Mouse (Mus musculus): ENCODE data around the gene Rgs17.

Gene Rgs17

DNA sequence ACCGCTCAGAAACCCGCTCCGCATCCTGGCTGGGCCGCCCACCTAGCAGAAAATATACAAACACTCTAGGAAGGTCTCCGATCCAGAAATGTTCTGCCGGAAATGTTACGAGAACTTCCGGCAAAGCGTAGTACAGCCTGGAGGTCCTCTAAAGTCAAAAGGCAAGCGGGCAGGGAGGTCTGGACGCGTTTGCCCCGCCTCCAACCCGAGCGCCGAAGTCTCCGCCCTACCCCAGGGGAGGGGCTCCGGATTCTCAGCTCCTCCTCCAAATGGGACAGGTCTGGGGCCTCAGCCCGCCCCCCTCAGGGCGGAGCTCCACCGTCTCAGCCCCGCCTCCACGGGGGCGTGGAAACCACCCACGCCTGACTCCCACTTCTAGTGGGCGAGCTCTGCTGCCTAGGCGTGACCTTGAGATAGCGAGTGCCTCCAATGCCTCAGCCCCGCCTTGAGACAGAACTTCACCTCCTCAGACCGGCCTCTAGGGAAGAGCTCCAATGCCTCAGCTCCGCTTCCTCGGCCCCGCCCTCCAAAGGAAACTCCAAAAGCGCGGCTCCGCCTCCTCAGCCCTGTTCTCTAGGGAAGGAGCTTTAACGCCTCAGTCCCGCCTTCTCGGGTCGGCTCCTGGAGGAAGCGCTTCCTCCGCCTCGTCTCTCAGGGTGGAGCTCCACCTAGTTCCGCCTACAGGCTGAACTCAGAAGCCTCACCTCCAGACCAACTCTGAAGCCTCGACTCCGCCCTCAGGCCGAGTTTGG is 98.3 kb downstream of the Rgs17 start, which contains the start of gene Mtrf1l:
Gene Mtrf1l (minus strand): TSS at position 171 of the 752 bp plus-strand sequence.
- DNase-seq (ENCODE audit: low read depth): peak; percentile 99

DNA sequence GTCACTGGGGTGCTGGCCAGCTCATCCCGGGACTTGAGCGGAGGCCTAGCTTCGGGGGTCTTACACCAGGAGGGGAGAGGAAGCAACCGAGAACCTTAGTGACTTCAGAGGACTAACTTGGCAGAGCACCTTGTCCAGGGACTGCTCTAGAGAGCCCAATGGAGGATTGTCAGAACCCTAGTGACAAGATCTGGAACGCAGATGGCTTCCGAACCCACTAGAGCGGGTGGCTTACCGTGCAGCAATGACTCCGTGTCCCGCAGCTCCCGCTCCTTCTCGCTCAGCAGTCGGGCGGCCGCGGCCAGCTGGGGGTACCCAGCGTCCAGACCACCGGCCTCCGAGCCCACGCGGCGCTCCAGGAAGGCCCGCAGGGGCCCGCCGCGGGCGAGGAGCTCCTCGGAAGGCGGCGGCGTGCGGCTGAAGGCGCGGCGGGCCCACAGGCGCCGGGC is 98.9 kb downstream of the Rgs17 start:
- DNase-seq (ENCODE audit: low read depth): no peak

GRCm38 (mm10) chr10:5818772-5819171 is 103.4 kb downstream of the Rgs17 start:
- no peak for DNase-seq (ENCODE audit: low read depth)

- DNase-seq (ENCODE audit: low read depth): no peak
Observed at GRCm38 (mm10) chr10:5815968-5816367, 106.2 kb downstream of the Rgs17 start.

- DNase-seq (ENCODE audit: low read depth): no peak
Observed at GRCm38 (mm10) chr10:5813724-5814123, 108.5 kb downstream of the Rgs17 start.

DNA sequence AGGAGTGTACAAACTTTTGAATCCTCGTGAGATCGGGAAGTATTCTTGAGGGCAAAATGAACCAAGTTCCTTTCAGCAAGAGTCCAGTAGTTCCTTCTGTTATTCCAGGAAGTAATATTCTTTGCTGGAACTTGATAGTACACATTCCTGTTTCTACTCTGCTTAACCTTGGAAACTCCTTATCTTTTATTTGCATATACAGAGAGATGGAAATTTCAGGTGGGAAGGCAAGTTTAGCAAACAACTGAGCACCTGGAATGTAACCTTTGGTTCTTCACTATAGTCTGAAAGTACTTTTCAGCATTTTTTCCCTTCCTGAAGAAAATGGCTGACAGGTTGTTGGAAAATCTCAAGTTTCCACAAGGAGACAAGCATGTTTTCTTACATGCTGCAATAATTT is 114.5 kb downstream of the Rgs17 start:
- no peak for DNase-seq (ENCODE audit: low read depth)

DNA sequence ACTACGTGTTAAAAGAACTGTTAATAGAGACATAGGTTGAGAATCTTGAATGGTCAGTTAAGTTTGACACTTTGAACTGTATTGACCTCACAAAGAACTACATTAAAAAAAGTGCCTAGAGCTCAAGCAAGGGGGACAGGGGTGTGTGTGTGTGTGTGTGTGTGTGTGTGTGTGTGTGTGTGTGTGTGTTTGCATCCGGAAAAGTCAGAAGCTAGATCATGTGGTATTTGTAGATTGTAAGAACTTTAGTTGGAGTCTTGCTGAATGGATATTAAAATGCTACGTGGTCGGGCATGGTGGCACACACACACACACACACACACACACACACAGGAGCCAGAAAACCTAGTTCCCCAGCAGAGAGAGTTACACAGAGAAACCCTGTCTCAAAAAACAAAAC is 115.2 kb downstream of the Rgs17 start:
- DNase-seq (ENCODE audit: low read depth): no peak

- DNase-seq (ENCODE audit: low read depth): peak; percentile 70
Observed at GRCm38 (mm10) chr10:5806416-5806815, 115.8 kb downstream of the Rgs17 start.

DNA sequence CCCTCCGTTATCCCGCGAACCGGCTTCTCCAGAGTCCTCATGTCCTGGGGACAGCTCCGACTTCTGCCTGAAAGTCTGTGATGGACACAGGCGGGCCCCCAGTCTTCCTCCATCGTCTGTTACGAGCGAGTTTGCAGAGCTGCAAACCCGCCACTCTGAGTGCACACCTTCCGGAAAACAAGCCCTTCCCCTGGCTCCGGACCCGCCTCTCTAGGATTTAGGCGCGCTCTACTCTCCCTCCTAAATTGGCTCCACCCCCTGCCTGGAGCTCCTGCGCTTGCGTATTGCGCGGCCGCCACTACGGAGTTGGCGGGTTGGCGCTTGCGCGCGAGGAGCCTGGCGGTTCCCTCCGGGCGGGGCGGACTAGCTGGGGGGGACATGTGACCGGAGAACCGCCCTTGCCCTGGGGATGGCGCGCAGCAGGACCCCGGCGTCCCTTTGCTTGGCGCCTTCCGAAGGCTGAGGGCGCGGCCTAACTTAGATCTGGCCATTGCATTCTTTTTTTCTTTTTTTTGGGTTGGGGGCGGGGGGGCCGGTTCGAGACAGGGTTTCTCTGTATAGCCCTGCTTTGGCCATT is 116.4 kb downstream of the Rgs17 start:
- peak; percentile 99 for DNase-seq (ENCODE audit: low read depth)

GRCm38 (mm10) chr10:5805243-5805730 is 116.9 kb downstream of the Rgs17 start, which contains the start of gene Fbxo5:
Gene Fbxo5 (minus strand): TSS chr10:5805600.
- peak; percentile 100 for DNase-seq (ENCODE audit: low read depth)

GRCm38 (mm10) chr10:5804691-5805156 is 117.5 kb downstream of the Rgs17 start:
- peak; percentile 31 for DNase-seq (ENCODE audit: low read depth)

GRCm38 (mm10) chr10:5803739-5804138 is 118.5 kb downstream of the Rgs17 start:
- DNase-seq (ENCODE audit: low read depth): no peak

DNA sequence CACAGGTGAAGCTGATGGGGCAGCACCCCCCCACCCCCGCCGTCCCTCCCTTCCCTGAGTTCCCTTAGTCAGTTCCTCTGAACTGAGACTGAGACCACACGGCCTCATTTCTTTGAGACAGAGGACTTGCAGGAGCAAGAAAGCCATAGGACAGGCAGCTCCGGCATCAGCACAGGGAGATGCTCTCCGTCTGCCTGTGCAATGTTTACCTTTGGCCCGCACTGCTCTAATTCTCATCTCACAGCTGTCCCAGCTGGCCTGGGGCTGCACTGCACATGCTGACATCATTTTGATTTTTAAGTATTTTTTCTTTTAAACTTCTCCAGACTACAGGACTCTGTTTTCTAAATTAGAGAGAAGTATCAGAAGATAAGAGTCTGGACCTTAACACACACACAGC is 119.3 kb downstream of the Rgs17 start:
- DNase-seq (ENCODE audit: low read depth): peak; percentile 51

DNA sequence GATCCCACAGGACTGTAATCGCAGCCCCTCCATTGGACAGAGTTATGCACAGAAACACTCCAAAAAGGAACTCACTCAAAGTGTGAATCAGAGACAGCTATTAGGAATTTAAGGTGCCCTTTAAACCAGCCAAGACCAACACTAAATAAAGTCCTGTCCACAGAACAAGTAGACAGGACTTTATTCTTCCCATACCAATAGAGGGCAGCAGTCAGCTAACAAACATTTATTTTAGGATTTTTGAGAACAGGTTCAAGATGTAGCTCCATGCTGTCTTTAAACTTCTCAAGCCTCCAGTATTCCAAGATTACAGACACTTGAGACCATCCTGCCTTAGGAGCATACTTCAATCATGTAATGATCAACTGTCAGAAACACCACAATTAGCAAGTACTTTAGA is 121.7 kb downstream of the Rgs17 start:
- peak; percentile 82 for DNase-seq (ENCODE audit: low read depth)

- no peak for DNase-seq (ENCODE audit: low read depth)
Observed at GRCm38 (mm10) chr10:5798069-5798468, 124.1 kb downstream of the Rgs17 start.

DNA sequence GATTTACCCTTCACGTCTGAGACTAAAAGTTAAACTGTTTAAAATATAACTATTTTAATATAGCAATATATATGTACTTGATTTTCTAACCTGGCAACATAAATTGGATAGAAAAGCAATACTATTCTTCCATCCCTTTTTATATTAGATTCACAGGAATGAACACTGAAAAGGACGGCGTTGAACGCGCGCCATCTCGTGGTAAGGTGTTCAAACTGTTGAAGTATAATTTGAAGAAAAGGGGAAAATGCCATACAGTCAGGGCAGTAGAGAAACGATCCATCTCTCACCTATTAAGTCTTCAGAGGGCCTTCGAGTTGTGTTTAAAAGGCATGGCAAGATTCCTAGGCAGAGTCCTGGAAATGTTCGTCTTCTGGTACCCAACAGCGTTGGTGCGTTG is 131.5 kb downstream of the Rgs17 start:
- DNase-seq (ENCODE audit: low read depth): peak; percentile 87

- DNase-seq (ENCODE audit: low read depth): peak; percentile 81
Observed at GRCm38 (mm10) chr10:5786923-5787322, 135.3 kb downstream of the Rgs17 start.
